Mouse (Mus musculus) ES-E14 (cell line): ENCODE measurements around the gene Fhit.

Experiments used
- CHD2 ChIP-seq: IDR thresholded peaks from 2 replicates; pipeline ENCODE4 v1.6.1; 2014; ENCODE audit warnings: mild to moderate bottlenecking, low read depth, low read length, inconsistent platforms
- HCFC1 ChIP-seq: IDR thresholded peaks from 2 replicates; pipeline ENCODE4 v1.6.1; 2012; ENCODE audit warnings: low read length, inconsistent platforms, borderline replicate concordance; ENCODE audit not compliant: insufficient read depth
- MAFK ChIP-seq: IDR thresholded peaks from 2 replicates; pipeline ENCODE4 v1.6.1; 2014; ENCODE audit warnings: mild to moderate bottlenecking, low read depth, low read length, inconsistent platforms; ENCODE audit not compliant: insufficient read depth

DNA sequence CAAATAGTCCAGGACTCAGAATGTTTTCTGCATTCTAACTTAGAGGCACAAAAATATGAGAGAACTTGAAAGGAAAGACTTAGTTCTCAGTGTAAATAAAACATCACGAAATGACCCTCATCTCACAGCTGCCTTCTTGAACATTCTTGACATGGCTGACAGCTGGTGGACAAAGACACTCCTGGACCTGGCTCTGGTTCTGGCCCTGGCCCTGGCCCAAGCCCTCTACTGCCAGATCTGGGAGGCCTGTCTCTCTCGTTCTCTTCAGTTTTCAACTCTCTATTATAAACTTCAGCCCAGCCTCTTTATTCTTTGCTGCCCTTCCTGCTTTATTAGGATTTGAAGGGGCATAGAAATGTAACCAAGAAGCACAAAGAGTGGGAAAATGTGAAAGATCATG lies 484.2 kb downstream of the Fhit start:
- TF ChIP-seq HCFC1 (no peak), MAFK (no peak), CHD2 (no peak)
